Mouse (Mus musculus) brain, embryonic 14.5 days (tissue): Measurements from ENCODE around the gene Add1.
A peak's percentile ranks its signal among the peaks of the same experiment; 100 is the strongest.

ENCODE experiments used
- CTCF ChIP-seq: fragments of 200-500 bp; IDR thresholded peaks from 2 replicates; pipeline ENCODE4 v1.5.1; 2012; ENCODE audit warnings: inconsistent platforms, mild to moderate bottlenecking, moderate library complexity, borderline replicate concordance; ENCODE audit not compliant: insufficient read depth, insufficient read length; ENCODE audit errors: extremely low read depth
- POLR2A ChIP-seq: fragments of 200-500 bp; IDR thresholded peaks from 2 replicates; pipeline ENCODE4 v1.6.1; 2012; ENCODE audit warnings: mild to moderate bottlenecking, inconsistent platforms, borderline replicate concordance; ENCODE audit not compliant: poor library complexity, insufficient read depth, insufficient read length, severe bottlenecking; ENCODE audit errors: extremely low read depth

DNA sequence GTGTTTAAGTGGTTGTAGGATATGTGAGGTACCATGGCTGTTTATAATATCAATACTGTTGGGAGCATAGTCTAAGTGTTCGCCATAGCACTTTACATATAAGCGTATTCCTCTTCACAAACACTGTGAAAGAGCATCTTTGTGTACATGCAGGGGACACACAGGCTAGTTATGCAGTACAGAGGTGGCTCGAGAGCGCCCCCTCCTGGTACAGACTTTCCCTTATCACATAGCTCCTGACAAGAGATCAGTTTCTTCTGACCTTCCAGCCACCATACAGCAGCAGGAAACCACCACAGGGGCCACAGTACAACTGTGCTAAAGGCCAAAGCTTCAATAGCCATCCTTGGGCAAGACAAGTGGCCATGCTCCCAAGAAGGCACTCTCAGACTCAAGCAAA lies 74.1 kb downstream of the Add1 start:
- TF ChIP-seq POLR2A (no peak), CTCF (peak; percentile 71; the same call in 1 of the 2 replicates)
